Mouse (Mus musculus) kidney, embryonic 15.5 days (tissue): ENCODE data around the gene Rasl10a. TPM values are rescaled to one million over a fixed set of nuclear protein-coding genes. Genes with fewer than 3 reads are reported as not detected.

Experiments used
- microRNA-seq: library from miRNA; unstranded; fragments of <30 nt; microRNA quantifications from one replicate; pipeline ENCODE4, GENCODE M21; 2016
- polyA plus RNA-seq: library from polyadenylated mRNA; unstranded; fragments of >200 nt; fragmentation: Nextera tagmentation; extraction: Ambion mirVana; gene quantifications from 2 replicates; pipeline ENCODE4 v1.2.1, GENCODE M21; 2015

Rasl10a gene
- polyA plus RNA-seq, 1 experiment from 2014 or later = 2.8 TPM

Small RNA genes within 50 kb of the gene (microRNA-seq; reads per million reads assigned to microRNA genes)
- gene Gm47296 = 0.44 reads per million

Other genes with a start within 250 kb of the Rasl10a start
- 49.8 and 53.2 TPM in 2 replicates for gene Nf2, start 208.6 kb upstream of the Rasl10a start, polyA plus RNA-seq
- 78.4 and 81.4 TPM in 2 replicates for gene Nipsnap1, start 184.2 kb upstream of the Rasl10a start, polyA plus RNA-seq
- 36.0 and 39.7 TPM in 2 replicates for gene Thoc5, start 162.8 kb upstream of the Rasl10a start, polyA plus RNA-seq
- gene Nefh, start 110.1 kb upstream of the Rasl10a start, polyA plus RNA-seq = 0.31 and 0.57 TPM in 2 replicates
- gene Ap1b1, start 71.3 kb upstream of the Rasl10a start, polyA plus RNA-seq = 59.8 and 65.3 TPM in 2 replicates
- 33.1 and 34.6 TPM in 2 replicates for gene Gas2l1, start 7.2 kb downstream of the Rasl10a start, polyA plus RNA-seq
- gene Rhbdd3, start 40.8 kb downstream of the Rasl10a start, polyA plus RNA-seq = 26.4 and 31.9 TPM in 2 replicates
- gene Ewsr1, start 41.1 kb downstream of the Rasl10a start, polyA plus RNA-seq = 788 and 840 TPM in 2 replicates
- 190 and 191 TPM in 2 replicates for gene Emid1, start 94.1 kb downstream of the Rasl10a start, polyA plus RNA-seq
- 21.8 and 22.9 TPM in 2 replicates for gene Kremen1, start 203.4 kb downstream of the Rasl10a start, polyA plus RNA-seq